Mouse (Mus musculus) cerebellum, postnatal 4 days (tissue): ENCODE measurements around the gene Zcchc24.

Experiments
- DNase-seq, 2 experiments: peaks; one replicate each; pipeline ENCODE4 v3.0.0; 2022; ENCODE audit warnings: low spot score in 2 of 2, mixed read lengths in 1 of 2

The Zcchc24 gene

GRCm38 (mm10) chr14:25718471-25718870 is 50.4 kb downstream of the Zcchc24 start:
- DNase-seq, result no peak

DNA sequence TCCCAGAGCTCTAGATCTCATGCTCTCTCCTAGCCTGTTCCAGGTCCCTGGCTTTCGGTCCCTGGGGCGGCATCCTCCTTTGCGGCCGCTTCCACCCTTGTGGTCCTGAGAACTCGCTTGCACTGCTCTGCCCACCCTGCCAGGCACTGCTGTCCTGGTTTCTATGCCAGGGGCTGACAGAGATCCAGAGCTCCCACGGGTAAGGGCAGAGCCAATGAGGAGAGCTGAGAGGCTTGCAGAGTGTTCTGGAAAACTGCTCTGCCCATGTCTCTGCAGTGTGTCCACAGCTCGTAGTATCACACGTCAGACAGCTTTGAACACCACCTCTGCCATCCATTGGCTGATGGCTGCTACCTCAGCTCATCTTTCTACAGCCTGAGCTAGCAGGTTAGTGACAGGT is 51.1 kb downstream of the Zcchc24 start:
- peak in 1 of 2 experiments; percentile 56 for DNase-seq

DNA sequence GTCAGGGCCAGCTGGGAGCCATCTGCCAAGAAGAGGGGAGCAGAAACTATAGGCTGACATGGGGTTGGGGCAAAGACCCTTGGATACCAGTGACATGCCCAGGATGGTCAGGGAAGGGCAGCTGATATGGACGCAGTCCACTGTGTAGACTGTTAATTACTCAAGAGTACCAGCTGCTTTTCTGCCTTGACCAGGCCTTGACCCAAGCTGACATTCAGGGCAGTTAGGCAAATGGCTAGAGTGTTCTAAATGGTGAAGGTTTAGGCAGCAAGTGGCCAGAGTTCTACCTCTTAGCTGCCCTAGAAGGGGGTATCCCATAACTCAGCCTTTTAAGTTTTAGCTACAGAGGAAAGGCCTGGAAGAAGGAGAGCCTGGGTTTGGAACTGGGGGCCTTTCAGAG is 52.3 kb downstream of the Zcchc24 start:
- DNase-seq, result no peak

- peak in 1 of 2 experiments; percentile 42 for DNase-seq
Measured at GRCm38 (mm10) chr14:25713443-25713842, 55.4 kb downstream of the Zcchc24 start.

- no peak for DNase-seq
Measured at GRCm38 (mm10) chr14:25711602-25712001, 57.2 kb downstream of the Zcchc24 start.

GRCm38 (mm10) chr14:25711177-25711576 is 57.7 kb downstream of the Zcchc24 start:
- DNase-seq, result no peak

DNA sequence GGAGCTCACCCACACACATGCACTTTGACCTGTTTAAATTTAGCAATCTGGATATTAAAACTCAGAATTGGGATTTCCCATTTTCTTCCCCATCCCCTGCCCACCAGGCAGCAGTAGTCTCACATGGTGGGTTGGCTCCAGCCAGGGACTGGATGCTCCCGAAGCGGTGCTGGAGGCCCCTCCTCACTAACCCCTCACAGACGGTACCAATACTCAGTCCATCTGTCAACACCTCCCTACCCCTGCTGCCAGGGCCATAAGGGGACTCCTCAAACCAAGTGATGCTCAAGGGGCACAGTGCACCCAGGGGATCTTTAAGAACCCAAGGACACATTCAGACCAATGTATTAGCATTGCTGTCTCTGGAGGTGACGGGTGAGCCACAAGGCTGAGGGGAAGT is 58.2 kb downstream of the Zcchc24 start:
- no peak for DNase-seq

DNA sequence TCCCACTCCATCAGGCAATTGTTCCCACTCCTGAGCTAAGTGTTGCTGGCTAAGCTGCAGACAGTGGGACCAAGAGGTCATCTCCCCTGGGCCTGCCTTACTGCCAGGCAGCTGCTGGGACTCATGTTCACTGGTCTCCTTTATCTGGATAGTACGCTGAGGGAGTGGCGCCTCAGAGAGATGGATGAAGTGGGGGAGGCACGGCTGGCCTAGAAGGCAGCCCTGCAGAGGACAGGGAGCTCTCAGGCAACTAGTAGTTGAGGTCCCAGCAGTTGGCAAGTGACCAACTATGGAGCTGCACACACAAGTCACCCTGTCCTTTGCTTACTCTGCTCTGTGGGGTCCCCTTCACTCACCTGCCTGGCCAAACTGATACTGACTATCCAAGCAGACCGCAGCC is 58.8 kb downstream of the Zcchc24 start:
- DNase-seq, result no peak

GRCm38 (mm10) chr14:25708917-25709316 is 59.9 kb downstream of the Zcchc24 start:
- no peak for DNase-seq

- no peak for DNase-seq
Measured at GRCm38 (mm10) chr14:25708451-25708850, 60.4 kb downstream of the Zcchc24 start.

- DNase-seq, result peak; percentile 43 to 60
Measured at GRCm38 (mm10) chr14:25707691-25708181, 61.1 kb downstream of the Zcchc24 start.

- peak in 1 of 2 experiments; percentile 46 for DNase-seq
Measured at GRCm38 (mm10) chr14:25701986-25702385, 66.9 kb downstream of the Zcchc24 start.

- DNase-seq, result no peak
Measured at GRCm38 (mm10) chr14:25696356-25696755, 72.5 kb downstream of the Zcchc24 start.

DNA sequence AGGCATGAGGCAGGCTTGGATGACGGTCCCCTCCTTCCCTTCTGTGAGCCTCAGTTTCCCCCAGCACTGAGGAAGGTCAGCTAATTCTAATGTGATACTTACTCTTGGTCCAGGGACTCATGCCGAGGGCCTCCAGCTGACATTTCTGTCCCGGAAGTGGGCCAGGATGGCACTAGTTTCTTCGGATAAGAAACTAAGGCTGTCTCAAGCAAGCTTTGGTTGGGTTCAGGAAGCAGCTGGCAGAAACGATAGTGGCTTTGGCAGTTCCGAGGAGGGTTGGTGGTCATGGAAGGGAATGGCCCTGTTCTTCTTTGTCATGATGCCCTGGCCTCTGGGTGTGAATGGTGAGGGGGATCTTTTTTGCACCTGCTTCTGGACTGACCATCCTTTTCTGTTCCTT is 73.8 kb downstream of the Zcchc24 start:
- no peak for DNase-seq

DNA sequence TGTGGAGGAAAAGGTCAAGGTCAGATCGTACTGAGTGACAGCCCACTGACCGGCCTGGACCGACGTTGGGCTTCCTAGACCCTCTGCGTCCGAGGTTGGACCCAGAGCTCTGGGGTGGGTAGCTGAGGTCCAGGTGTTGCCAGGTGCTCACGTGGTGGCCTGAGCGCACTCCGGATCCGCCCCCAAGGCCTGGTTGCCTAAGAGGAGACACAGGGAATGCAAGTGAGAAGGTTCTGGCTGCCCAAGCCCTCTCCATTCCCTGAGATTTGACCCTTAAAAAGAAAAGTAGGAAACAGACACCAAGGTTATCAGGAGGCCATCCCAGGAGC is 74.3 kb downstream of the Zcchc24 start:
- DNase-seq, result no peak

GRCm38 (mm10) chr14:25693888-25694568 is 74.8 kb downstream of the Zcchc24 start, which contains the start of gene Ppif:
Ppif (plus strand) TSS chr14:25694154.
- peak; percentile 99 for DNase-seq

DNA sequence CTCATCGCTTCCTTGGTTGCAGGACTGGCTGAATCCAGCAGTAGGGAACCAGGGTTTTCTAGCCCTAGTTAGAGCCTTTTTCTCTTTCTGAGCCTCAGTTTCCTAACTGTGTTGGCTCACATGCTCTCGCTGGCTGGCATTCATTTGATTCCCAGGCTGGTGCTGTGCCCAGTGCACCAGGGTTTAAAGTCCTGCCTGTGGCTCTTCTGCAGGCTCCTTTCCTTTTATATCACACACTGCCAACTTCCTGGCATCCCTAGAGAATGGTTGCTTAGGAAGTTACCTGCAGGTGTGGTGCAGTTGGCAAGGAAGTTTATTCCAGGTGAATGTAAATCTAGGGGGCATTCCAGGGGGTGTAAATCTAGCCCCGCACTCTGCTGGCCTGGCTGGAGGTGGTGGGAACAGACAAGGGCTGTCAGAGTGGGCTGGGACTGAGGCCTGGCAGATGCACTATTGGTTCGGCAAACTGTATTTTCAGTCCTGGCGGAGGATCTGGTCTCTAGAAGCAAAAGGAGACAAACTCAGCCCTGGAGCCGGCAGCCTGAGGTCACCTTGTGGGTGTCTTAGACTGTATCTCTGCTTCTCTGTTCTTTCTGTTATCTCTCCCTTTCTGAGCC is 75.5 kb downstream of the Zcchc24 start:
- no peak for DNase-seq

GRCm38 (mm10) chr14:25686983-25687901 is 81.6 kb downstream of the Zcchc24 start:
- no peak for DNase-seq

GRCm38 (mm10) chr14:25686216-25686945 is 82.5 kb downstream of the Zcchc24 start:
- no peak for DNase-seq

DNA sequence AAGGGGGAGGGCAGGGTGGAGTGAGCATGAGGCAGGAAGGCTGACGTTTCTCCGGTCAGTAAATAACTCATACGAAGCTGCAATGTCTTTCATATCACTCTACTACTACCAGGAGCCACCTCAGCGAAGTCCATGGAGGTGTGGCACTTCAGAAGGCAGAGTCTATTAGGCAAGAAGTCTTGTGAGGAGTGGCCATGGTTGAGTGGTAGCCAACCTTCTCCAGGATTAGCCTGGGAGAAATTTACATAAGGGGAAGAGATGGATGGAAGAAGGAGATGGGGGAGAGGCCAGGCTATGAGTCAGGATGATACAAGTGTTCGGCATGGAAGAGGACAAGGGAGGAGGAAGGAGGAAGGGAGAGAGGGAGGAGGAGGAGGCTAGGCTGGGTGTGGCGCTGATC is 86.8 kb downstream of the Zcchc24 start:
- no peak for DNase-seq

DNA sequence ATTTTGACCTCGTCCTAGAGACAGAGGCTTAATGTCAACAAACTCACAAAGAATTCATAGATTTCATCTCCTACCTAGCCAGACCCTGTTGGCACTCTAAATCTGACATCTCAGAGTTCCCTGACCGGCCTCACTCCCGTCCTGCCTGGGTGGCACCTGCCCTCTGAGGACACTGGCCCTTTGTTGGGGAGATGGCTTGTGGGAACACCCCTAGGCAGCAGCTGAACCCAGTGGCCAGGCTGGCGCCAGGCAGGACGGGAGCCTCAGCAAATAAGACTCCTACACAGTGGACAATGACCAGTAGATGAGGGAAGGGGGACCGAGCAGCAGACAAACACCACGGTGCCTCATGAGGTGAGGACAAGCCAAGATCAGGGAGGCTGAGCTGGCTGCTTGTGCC is 89.2 kb downstream of the Zcchc24 start:
- DNase-seq, result no peak

- no peak for DNase-seq
Measured at GRCm38 (mm10) chr14:25667587-25667986, 101.3 kb downstream of the Zcchc24 start.
